Mouse (Mus musculus): ENCODE measurements at regions not wholly inside any gene's neighbourhood (a gene's known extent, or its start where the extent isn't known, plus 50 kb on each side); places are given as distances from the start of the nearest gene placed in this dataset.

GRCm38 (mm10) chr11:19767316-19767715 is 156.9 kb upstream of the Spred2 start:
- H3K36me3 ChIP-seq (ENCODE audit: insufficient read depth, low read length) = no peaks in the 10 kb centered on the region
- peaks cover 8% of the 10 kb centered on the region for H3K27me3 ChIP-seq (ENCODE audit: insufficient read depth, low read length)
- H3K9me3 ChIP-seq (ENCODE audit: low read length) = no peaks in the 10 kb centered on the region
- no peak overlapping the region for H3K4me3 ChIP-seq (replicated peaks; ENCODE audit: low read length)
- no peaks in the 10 kb centered on the region for H3K4me1 ChIP-seq (replicated peaks; ENCODE audit: low read depth, low read length)
- no peak for TF ChIP-seq POU5F1 (IDR thresholded peaks at IDR 0.05; ENCODE audit: borderline replicate concordance, low read length)
- no peak for TF ChIP-seq CTCF (conservative IDR thresholded peaks at IDR 0.05; ENCODE audit: low read length)
- no peak for TF ChIP-seq NANOG (IDR thresholded peaks at IDR 0.05; ENCODE audit: borderline replicate concordance, low read length)

- H3K36me3 ChIP-seq (ENCODE audit: insufficient read depth, low read length) = no peaks in the 10 kb centered on the region
- no peaks in the 10 kb centered on the region for H3K9me3 ChIP-seq (ENCODE audit: low read length)
- TF ChIP-seq NANOG (IDR thresholded peaks at IDR 0.05; ENCODE audit: borderline replicate concordance, low read length) (no peak), POU5F1 (IDR thresholded peaks at IDR 0.05; ENCODE audit: borderline replicate concordance, low read length) (no peak), CTCF (conservative IDR thresholded peaks at IDR 0.05; ENCODE audit: low read length) (no peak)
- H3K4me1 ChIP-seq (replicated peaks; ENCODE audit: low read depth, low read length) = no peaks in the 10 kb centered on the region
- peaks cover 8% of the 10 kb centered on the region for H3K27me3 ChIP-seq (ENCODE audit: insufficient read depth, low read length)
- H3K4me3 ChIP-seq (replicated peaks; ENCODE audit: low read length) = no peak overlapping the region
Measured at GRCm38 (mm10) chr11:19767871-19768270, 156.3 kb upstream of the Spred2 start.

GRCm38 (mm10) chr11:19768962-19769361 is 155.2 kb upstream of the Spred2 start:
- Histone ChIP-seq H3K36me3 (ENCODE audit: insufficient read depth, low read length) (no peaks in the 10 kb centered on the region), H3K9me3 (ENCODE audit: low read length) (no peaks in the 10 kb centered on the region), H3K4me1 (replicated peaks; ENCODE audit: low read depth, low read length) (no peaks in the 10 kb centered on the region), H3K27me3 (ENCODE audit: insufficient read depth, low read length) (peaks cover 8% of the 10 kb centered on the region), H3K4me3 (replicated peaks; ENCODE audit: low read length) (no peak overlapping the region)
- TF ChIP-seq CTCF (conservative IDR thresholded peaks at IDR 0.05; ENCODE audit: low read length) (no peak), NANOG (IDR thresholded peaks at IDR 0.05; ENCODE audit: borderline replicate concordance, low read length) (no peak), POU5F1 (IDR thresholded peaks at IDR 0.05; ENCODE audit: borderline replicate concordance, low read length) (no peak)

GRCm38 (mm10) chr11:19774010-19774409 is 150.2 kb upstream of the Spred2 start:
- Histone ChIP-seq H3K36me3 (ENCODE audit: insufficient read depth, low read length) (no peaks in the 10 kb centered on the region), H3K27me3 (ENCODE audit: insufficient read depth, low read length) (peaks cover 15% of the 10 kb centered on the region), H3K9me3 (ENCODE audit: low read length) (no peaks in the 10 kb centered on the region), H3K4me1 (replicated peaks; ENCODE audit: low read depth, low read length) (0 out of 2 replicates have a peak, but pooled peaks cover 3% of the 10 kb centered on the region), H3K4me3 (replicated peaks; ENCODE audit: low read length) (no peak overlapping the region)
- TF ChIP-seq NANOG (IDR thresholded peaks at IDR 0.05; ENCODE audit: borderline replicate concordance, low read length) = no peak
- no peak for TF ChIP-seq CTCF (conservative IDR thresholded peaks at IDR 0.05; ENCODE audit: low read length)
- TF ChIP-seq POU5F1 (IDR thresholded peaks at IDR 0.05; ENCODE audit: borderline replicate concordance, low read length) = no peak

- Histone ChIP-seq H3K9me3 (ENCODE audit: low read length) (no peaks in the 10 kb centered on the region), H3K27me3 (ENCODE audit: insufficient read depth, low read length) (peaks cover 23% of the 10 kb centered on the region), H3K4me3 (replicated peaks; ENCODE audit: low read length) (no peak overlapping the region), H3K36me3 (ENCODE audit: insufficient read depth, low read length) (no peaks in the 10 kb centered on the region), H3K4me1 (replicated peaks; ENCODE audit: low read depth, low read length) (0 out of 2 replicates have a peak, but pooled peaks cover 3% of the 10 kb centered on the region)
- no peak for TF ChIP-seq POU5F1 (IDR thresholded peaks at IDR 0.05; ENCODE audit: borderline replicate concordance, low read length)
- no peak for TF ChIP-seq NANOG (IDR thresholded peaks at IDR 0.05; ENCODE audit: borderline replicate concordance, low read length)
- no peak for TF ChIP-seq CTCF (conservative IDR thresholded peaks at IDR 0.05; ENCODE audit: low read length)
Measured at GRCm38 (mm10) chr11:19775741-19776140, 148.4 kb upstream of the Spred2 start.

GRCm38 (mm10) chr11:19776473-19777200 is 147.5 kb upstream of the Spred2 start:
- H3K4me1 ChIP-seq (replicated peaks; ENCODE audit: low read depth, low read length) = 0 out of 2 replicates have a peak, but pooled peaks cover 3% of the 10 kb centered on the region
- peaks cover 26% of the 10 kb centered on the region for H3K27me3 ChIP-seq (ENCODE audit: insufficient read depth, low read length)
- no peak overlapping the region for H3K4me3 ChIP-seq (replicated peaks; ENCODE audit: low read length)
- TF ChIP-seq POU5F1 (IDR thresholded peaks at IDR 0.05; ENCODE audit: borderline replicate concordance, low read length) = no peak
- TF ChIP-seq NANOG (IDR thresholded peaks at IDR 0.05; ENCODE audit: borderline replicate concordance, low read length) = no peak
- no peak for TF ChIP-seq CTCF (conservative IDR thresholded peaks at IDR 0.05; ENCODE audit: low read length)
- H3K36me3 ChIP-seq (ENCODE audit: insufficient read depth, low read length) = no peaks in the 10 kb centered on the region
- no peaks in the 10 kb centered on the region for H3K9me3 ChIP-seq (ENCODE audit: low read length)

- H3K27me3 ChIP-seq (ENCODE audit: insufficient read depth, low read length) = peaks cover 26% of the 10 kb centered on the region
- no peak for TF ChIP-seq NANOG (IDR thresholded peaks at IDR 0.05; ENCODE audit: borderline replicate concordance, low read length)
- TF ChIP-seq POU5F1 (IDR thresholded peaks at IDR 0.05; ENCODE audit: borderline replicate concordance, low read length) = no peak
- TF ChIP-seq CTCF (conservative IDR thresholded peaks at IDR 0.05; ENCODE audit: low read length) = no peak
- H3K4me1 ChIP-seq (replicated peaks; ENCODE audit: low read depth, low read length) = 0 out of 2 replicates have a peak, but pooled peaks cover 3% of the 10 kb centered on the region
- H3K4me3 ChIP-seq (replicated peaks; ENCODE audit: low read length) = no peak overlapping the region
- no peaks in the 10 kb centered on the region for H3K9me3 ChIP-seq (ENCODE audit: low read length)
- no peaks in the 10 kb centered on the region for H3K36me3 ChIP-seq (ENCODE audit: insufficient read depth, low read length)
Measured at GRCm38 (mm10) chr11:19778191-19778590, 146.0 kb upstream of the Spred2 start.

- Histone ChIP-seq H3K4me1 (replicated peaks; ENCODE audit: low read depth, low read length) (0 out of 2 replicates have a peak, but pooled peaks cover 4% of the 10 kb centered on the region), H3K36me3 (ENCODE audit: insufficient read depth, low read length) (0 out of 2 replicates have a peak, but pooled peaks cover 3% of the 10 kb centered on the region), H3K4me3 (replicated peaks; ENCODE audit: low read length) (no peak overlapping the region), H3K9me3 (ENCODE audit: low read length) (peaks cover 27% of the 10 kb centered on the region), H3K27me3 (ENCODE audit: insufficient read depth, low read length) (peaks cover 24% of the 10 kb centered on the region)
- TF ChIP-seq POU5F1 (IDR thresholded peaks at IDR 0.05; ENCODE audit: borderline replicate concordance, low read length) (no peak), NANOG (IDR thresholded peaks at IDR 0.05; ENCODE audit: borderline replicate concordance, low read length) (no peak), CTCF (conservative IDR thresholded peaks at IDR 0.05; ENCODE audit: low read length) (no peak)
Measured at GRCm38 (mm10) chr11:19785110-19785509, 139.1 kb upstream of the Spred2 start.

All from E14TG2a.4 (cell line).